Mouse (Mus musculus) intestine, embryonic 14.5 days (tissue): Measurements from ENCODE around the gene Toe1. TPM values are rescaled to one million over a fixed set of nuclear protein-coding genes. Genes with fewer than 3 reads are reported as not detected.

Experiments
- ATAC-seq: fragments of 200-750 bp; cut with Nextera tagmentation; replicated peaks from 2 replicates; pipeline ENCODE4 v1.8.0; 2017; ENCODE audit warnings: low read depth, moderate number of reproducible peaks, moderate TSS enrichment, moderate library complexity; ENCODE audit not compliant: low FRiP score, low TSS enrichment
- DNase-seq: peaks from one replicate; pipeline ENCODE4 v3.0.0-alpha.2; 2018; ENCODE audit warnings: low spot score
- H3K27ac ChIP-seq: fragments of 300-500 bp; sonication (generic); 2 replicates; pipeline ENCODE4 v1.5.1; 2014; ENCODE audit warnings: low read depth, mild to moderate bottlenecking, control low read depth
- H3K27me3 ChIP-seq: fragments of 300-500 bp; sonication (generic); replicated peaks from 2 replicates; pipeline ENCODE4 v1.6.1; 2014; ENCODE audit warnings: low read length, control low read depth; ENCODE audit not compliant: control insufficient read depth, insufficient read depth
- H3K36me3 ChIP-seq: fragments of 300-500 bp; sonication (generic); 2 replicates; pipeline ENCODE4 v1.6.1; 2014; ENCODE audit warnings: low read length, control low read depth; ENCODE audit not compliant: control insufficient read depth, insufficient read depth
- H3K4me1 ChIP-seq: fragments of 300-500 bp; sonication (generic); replicated peaks from 2 replicates; pipeline ENCODE4 v1.6.1; 2014; ENCODE audit warnings: low read length, control low read depth, mixed read lengths; ENCODE audit not compliant: control insufficient read depth, insufficient read depth
- H3K4me2 ChIP-seq: fragments of 300-500 bp; sonication (generic); 2 replicates; pipeline ENCODE4 v1.6.1; 2014; ENCODE audit warnings: low read length
- H3K4me3 ChIP-seq: fragments of 300-500 bp; sonication (generic); 2 replicates; pipeline ENCODE4 v1.5.1; 2014; ENCODE audit warnings: low read depth, low read length, control low read depth, mixed read lengths
- H3K9ac ChIP-seq: fragments of 300-500 bp; sonication (generic); 2 replicates; pipeline ENCODE4 v1.6.1; 2014; ENCODE audit warnings: mild to moderate bottlenecking, low read length
- H3K9me3 ChIP-seq: fragments of 300-500 bp; sonication (generic); 2 replicates; pipeline ENCODE4 v1.6.1; 2016; ENCODE audit warnings: low read length, control low read depth; ENCODE audit not compliant: control insufficient read depth
- whole genome bisulfite sequencing: fragments of 180-500 bp; shearing (Covaris S2); extraction: QIAGEN DNeasy Blood & Tissue Kit; methylation state at CpG from one replicate; pipeline ENCODE4 v1.1.7; 2014; 5-methylcytosine and 5-hydroxymethylcytosine counted together
- polyA plus RNA-seq: library from polyadenylated mRNA; unstranded; fragments of >200 nt; fragmentation: Nextera tagmentation; extraction: Ambion mirVana; gene quantifications from 2 replicates; pipeline ENCODE4 v1.2.1, GENCODE M21; 2014

Toe1 gene
- polyA plus RNA-seq, 1 experiment from 2014 or later: 31.7 TPM

- WGBS: 69% methylated on average over 3 of the region's 3 CpGs
- H3K27me3 ChIP-seq: no peaks in the 10 kb centered on the region
- peaks cover 5% of the 10 kb centered on the region for H3K4me1 ChIP-seq
- no peak overlapping the region for H3K27ac ChIP-seq
- H3K4me2 ChIP-seq: no peak overlapping the region
- ATAC-seq: no peak
- no peak for DNase-seq
- H3K36me3 ChIP-seq: peaks cover under 1% of the 10 kb centered on the region
- H3K4me3 ChIP-seq: no peak overlapping the region
- H3K9ac ChIP-seq: no peak overlapping the region
- no peaks in the 10 kb centered on the region for H3K9me3 ChIP-seq
These were observed 3.6 kb upstream of the Toe1 start for GRCm38 (mm10) chr4:116811012-116811411.

GRCm38 (mm10) chr4:116799901-116800300 is 7.5 kb downstream of the Toe1 start:
- H3K4me1 ChIP-seq: no peaks in the 10 kb centered on the region
- H3K9ac ChIP-seq: no peak overlapping the region
- no peak overlapping the region for H3K4me2 ChIP-seq
- H3K36me3 ChIP-seq: peaks cover 38% of the 10 kb centered on the region
- 40% methylated on average over 5 of the region's 5 CpGs for WGBS
- no peak overlapping the region for H3K27ac ChIP-seq
- no peaks in the 10 kb centered on the region for H3K9me3 ChIP-seq
- H3K27me3 ChIP-seq: no peaks in the 10 kb centered on the region
- no peak for DNase-seq
- H3K4me3 ChIP-seq: no peak overlapping the region
- ATAC-seq: no peak

GRCm38 (mm10) chr4:116796442-116797110 is 10.9 kb downstream of the Toe1 start:
- Histone ChIP-seq H3K4me1 (no peaks in the 10 kb centered on the region), H3K9ac (no peak overlapping the region), H3K9me3 (no peaks in the 10 kb centered on the region), H3K36me3 (peaks cover 5% of the 10 kb centered on the region; the same call in 1 of the 2 replicates), H3K4me2 (no peak overlapping the region), H3K27me3 (no peaks in the 10 kb centered on the region), H3K27ac (no peak overlapping the region), H3K4me3 (no peak overlapping the region)
- DNase-seq: no peak
- 41% methylated on average over 1 of the region's 1 CpGs for WGBS
- no peak; the same call in 1 of the 2 replicates for ATAC-seq

- Histone ChIP-seq H3K4me3 (no peak overlapping the region), H3K9ac (no peak overlapping the region), H3K36me3 (no peaks in the 10 kb centered on the region), H3K27ac (no peak overlapping the region), H3K27me3 (no peaks in the 10 kb centered on the region), H3K9me3 (no peaks in the 10 kb centered on the region), H3K4me1 (no peaks in the 10 kb centered on the region), H3K4me2 (no peak overlapping the region)
- ATAC-seq (no peak), DNase-seq (no peak)
- 77% methylated on average over 2 of the region's 2 CpGs for WGBS
These were observed 13.2 kb downstream of the Toe1 start for GRCm38 (mm10) chr4:116794273-116794672.

GRCm38 (mm10) chr4:116792453-116792852 is 15.0 kb downstream of the Toe1 start:
- Histone ChIP-seq H3K4me2 (no peak overlapping the region), H3K4me1 (no peaks in the 10 kb centered on the region), H3K9me3 (no peaks in the 10 kb centered on the region), H3K9ac (no peak overlapping the region), H3K27me3 (no peaks in the 10 kb centered on the region), H3K27ac (no peak overlapping the region), H3K4me3 (no peak overlapping the region), H3K36me3 (no peaks in the 10 kb centered on the region)
- DNase-seq (no peak), ATAC-seq (no peak)
- 84% methylated on average over 8 of the region's 8 CpGs for WGBS

GRCm38 (mm10) chr4:116788956-116789355 is 18.5 kb downstream of the Toe1 start:
- Histone ChIP-seq H3K36me3 (no peaks in the 10 kb centered on the region), H3K9me3 (no peaks in the 10 kb centered on the region), H3K27me3 (no peaks in the 10 kb centered on the region), H3K4me1 (no peaks in the 10 kb centered on the region), H3K27ac (no peak overlapping the region), H3K9ac (no peak overlapping the region), H3K4me2 (no peak overlapping the region), H3K4me3 (no peak overlapping the region)
- 10% methylated on average over 3 of the region's 3 CpGs for WGBS
- no peak for ATAC-seq
- peak; percentile 86 for DNase-seq

- Histone ChIP-seq H3K4me2 (no peak overlapping the region), H3K27ac (no peak overlapping the region), H3K9ac (no peak overlapping the region), H3K4me3 (no peak overlapping the region), H3K27me3 (no peaks in the 10 kb centered on the region), H3K36me3 (no peaks in the 10 kb centered on the region), H3K4me1 (no peaks in the 10 kb centered on the region), H3K9me3 (no peaks in the 10 kb centered on the region)
- no peak for ATAC-seq
- 53% methylated on average over 7 of the region's 7 CpGs for WGBS
- no peak for DNase-seq
These were observed 19.3 kb downstream of the Toe1 start for GRCm38 (mm10) chr4:116787985-116788760.

GRCm38 (mm10) chr4:116786587-116786986 is 20.9 kb downstream of the Toe1 start:
- no peak overlapping the region for H3K27ac ChIP-seq
- no peaks in the 10 kb centered on the region for H3K9me3 ChIP-seq
- ATAC-seq (no peak), DNase-seq (no peak)
- no peaks in the 10 kb centered on the region for H3K4me1 ChIP-seq
- H3K9ac ChIP-seq: no peak overlapping the region
- H3K27me3 ChIP-seq: no peaks in the 10 kb centered on the region
- H3K4me2 ChIP-seq: no peak overlapping the region
- no peaks in the 10 kb centered on the region for H3K36me3 ChIP-seq
- WGBS: 100% methylated on average over 1 of the region's 1 CpGs
- no peak overlapping the region for H3K4me3 ChIP-seq

GRCm38 (mm10) chr4:116782171-116782570 is 25.3 kb downstream of the Toe1 start:
- no peaks in the 10 kb centered on the region for H3K9me3 ChIP-seq
- H3K9ac ChIP-seq: no peak overlapping the region
- DNase-seq (no peak), ATAC-seq (no peak)
- no peak overlapping the region for H3K27ac ChIP-seq
- H3K4me2 ChIP-seq: no peak overlapping the region
- no peaks in the 10 kb centered on the region for H3K4me1 ChIP-seq
- no peak overlapping the region for H3K4me3 ChIP-seq
- no peaks in the 10 kb centered on the region for H3K27me3 ChIP-seq
- WGBS: 33% methylated on average over 8 of the region's 8 CpGs
- no peaks in the 10 kb centered on the region for H3K36me3 ChIP-seq
